Mouse (Mus musculus) intestine, embryonic 16.5 days (tissue): ENCODE data around the gene C1s1. TPM values are rescaled to one million over a fixed set of nuclear protein-coding genes. Genes with fewer than 3 reads are reported as not detected.
"Not testable (repeated sequence)": the region's sequence is repeated elsewhere in the genome, so short reads cannot be mapped to it uniquely, and the experiment has no call there.

Source experiments
- ATAC-seq: fragments of 200-750 bp; cut with Nextera tagmentation; 2 replicates; pipeline ENCODE4 v1.8.0; 2017; ENCODE audit warnings: moderate TSS enrichment, moderate library complexity
- H3K27ac ChIP-seq: fragments of 300-500 bp; sonication (generic); 2 replicates; pipeline ENCODE4 v1.5.1; 2014; ENCODE audit warnings: mild to moderate bottlenecking, low read length
- H3K27me3 ChIP-seq: fragments of 300-500 bp; sonication (generic); replicated peaks from 2 replicates; pipeline ENCODE4 v1.6.1; 2014; ENCODE audit warnings: low read length, control low read depth, mixed read lengths; ENCODE audit not compliant: control insufficient read depth, insufficient read depth
- H3K36me3 ChIP-seq: fragments of 300-500 bp; sonication (generic); 2 replicates; pipeline ENCODE4 v1.6.1; 2014; ENCODE audit warnings: low read length, control low read depth; ENCODE audit not compliant: control insufficient read depth, insufficient read depth
- H3K4me1 ChIP-seq: fragments of 300-500 bp; sonication (generic); 2 replicates; pipeline ENCODE4 v1.6.1; 2014; ENCODE audit warnings: low read length, control low read depth, mixed read lengths; ENCODE audit not compliant: control insufficient read depth, insufficient read depth
- H3K4me2 ChIP-seq: fragments of 300-500 bp; sonication (generic); 2 replicates; pipeline ENCODE4 v1.6.1; 2014; ENCODE audit warnings: low read depth, low read length, control low read depth
- H3K4me3 ChIP-seq: fragments of 300-500 bp; sonication (generic); 2 replicates; pipeline ENCODE4 v1.5.1; 2014; ENCODE audit warnings: mild to moderate bottlenecking, low read length
- H3K9ac ChIP-seq: fragments of 300-500 bp; sonication (generic); 2 replicates; pipeline ENCODE4 v1.6.1; 2014; ENCODE audit warnings: low read depth, low read length
- H3K9me3 ChIP-seq: fragments of 300-500 bp; sonication (generic); 2 replicates; pipeline ENCODE4 v1.6.1; 2016; ENCODE audit warnings: low read length, control low read depth; ENCODE audit not compliant: control insufficient read depth
- WGBS: fragments of 180-500 bp; shearing (Covaris S2); extraction: QIAGEN DNeasy Blood & Tissue Kit; methylation state at CpG from one replicate; pipeline ENCODE4 v1.1.7; 2014; 5-methylcytosine and 5-hydroxymethylcytosine counted together
- polyA plus RNA-seq: library from polyadenylated mRNA; unstranded; fragments of >200 nt; fragmentation: Nextera tagmentation; extraction: Ambion mirVana; gene quantifications from 2 replicates; pipeline ENCODE4 v1.2.1, GENCODE M21; 2015

The C1s1 gene
- polyA plus RNA-seq, 1 experiment from 2014 or later, result 6.3 TPM

DNA sequence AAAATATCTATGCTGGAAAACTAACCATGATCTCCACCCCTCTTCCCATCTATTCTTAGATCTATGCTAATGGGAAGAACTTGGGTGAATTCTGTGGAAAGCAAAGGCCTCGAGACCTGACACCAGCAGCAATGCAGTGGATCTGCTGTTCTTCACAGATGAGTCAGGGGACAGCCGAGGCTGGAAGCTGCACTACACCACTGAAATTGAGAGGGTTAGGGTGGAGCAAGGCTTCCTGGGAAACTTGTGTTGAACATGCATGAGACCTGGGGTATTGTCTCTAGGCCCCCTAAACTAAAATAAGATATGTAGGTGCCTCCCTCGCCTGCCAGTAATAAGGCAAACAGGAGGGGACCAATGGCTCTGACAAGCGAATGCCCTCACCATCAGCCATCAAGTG is 19.0 kb upstream of the C1s1 start:
- H3K4me2 ChIP-seq, H3K9ac ChIP-seq, H3K9me3 ChIP-seq, H3K27me3 ChIP-seq, H3K36me3 ChIP-seq, H3K4me1 ChIP-seq, H3K27ac ChIP-seq, H3K4me3 ChIP-seq, ATAC-seq: not testable (repeated sequence)
- WGBS, result 88% methylated on average over 4 of the region's 4 CpGs

DNA sequence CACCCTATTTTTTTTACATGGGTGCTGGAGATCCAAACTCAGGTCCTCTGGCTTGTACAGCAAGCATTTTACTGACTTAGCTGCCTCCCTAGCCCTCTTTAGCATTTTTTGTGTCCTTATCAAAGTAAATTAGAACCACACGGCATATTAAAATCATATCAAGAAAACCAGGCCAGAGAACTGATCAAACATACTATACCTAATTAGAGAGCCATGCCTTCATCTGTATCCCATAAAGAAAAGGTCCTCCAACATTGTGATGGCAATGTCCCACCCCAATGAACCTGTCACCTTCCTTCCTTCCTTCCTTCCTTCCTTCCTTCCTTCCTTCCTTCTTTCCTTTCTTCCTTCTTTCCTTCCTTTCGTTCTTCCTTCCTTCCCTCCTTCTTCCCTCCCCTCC is 13.8 kb upstream of the C1s1 start:
- H3K4me2 ChIP-seq, H3K27me3 ChIP-seq, ATAC-seq, H3K4me1 ChIP-seq, H3K27ac ChIP-seq, H3K4me3 ChIP-seq, H3K36me3 ChIP-seq, H3K9ac ChIP-seq, H3K9me3 ChIP-seq: not testable (repeated sequence)
- 83% methylated on average over 2 of the region's 2 CpGs for WGBS

DNA sequence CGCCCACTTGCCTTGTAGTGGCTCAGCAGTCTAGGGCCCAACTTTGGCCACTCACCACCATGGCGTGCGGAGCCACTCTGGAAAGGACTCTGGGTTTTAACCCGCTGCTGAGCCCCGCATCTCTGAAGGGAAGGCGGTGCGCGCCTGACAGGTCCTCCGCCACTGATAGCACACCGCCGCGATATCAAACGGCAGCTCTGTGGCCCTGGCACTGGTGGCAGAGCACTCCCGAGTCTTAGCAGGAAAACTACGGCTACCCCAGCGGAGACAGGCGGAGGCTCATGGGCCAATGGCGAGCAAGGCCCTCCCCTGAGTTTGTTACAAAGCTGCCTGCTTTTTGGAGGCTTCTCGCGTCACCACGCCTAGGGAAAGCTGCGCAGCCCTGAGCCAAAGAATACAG is 10.6 kb upstream of the C1s1 start:
- H3K36me3 ChIP-seq, result no peaks in the 10 kb centered on the region
- H3K4me2 ChIP-seq, result no peak overlapping the region
- no peak overlapping the region for H3K9ac ChIP-seq
- H3K4me1 ChIP-seq, result no peaks in the 10 kb centered on the region
- 67% methylated on average over 22 of the region's 22 CpGs for WGBS
- ATAC-seq, result no peak
- peaks cover 3% of the 10 kb centered on the region; the same call in 1 of the 2 replicates for H3K9me3 ChIP-seq
- H3K4me3 ChIP-seq, result no peak overlapping the region
- H3K27me3 ChIP-seq, result no peaks in the 10 kb centered on the region
- H3K27ac ChIP-seq, result no peak overlapping the region

DNA sequence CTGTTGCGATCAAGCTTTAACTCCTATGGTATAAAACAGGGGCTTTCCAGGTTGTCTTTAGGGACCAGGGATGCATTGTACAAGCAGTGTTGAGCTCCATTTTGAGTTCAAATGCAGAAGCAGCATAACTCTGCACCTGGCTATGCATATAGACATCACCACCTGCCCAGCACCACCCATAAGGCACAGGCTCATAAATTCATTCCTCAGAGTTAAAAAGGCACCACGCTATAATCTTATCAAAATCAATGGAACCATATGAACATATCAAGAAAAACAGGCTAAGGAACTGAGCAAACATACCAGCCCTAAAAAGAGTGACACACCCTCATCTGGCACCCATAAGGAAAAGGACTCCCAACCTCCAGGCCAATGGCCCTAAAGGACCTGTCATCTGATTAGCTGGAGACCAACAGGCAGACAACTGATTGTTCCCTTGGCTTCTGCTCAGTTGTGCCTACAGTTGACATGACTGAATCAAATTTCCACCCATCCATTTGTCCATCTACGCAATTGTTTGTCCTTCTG is 6.9 kb upstream of the C1s1 start:
- no peak overlapping the region for H3K4me3 ChIP-seq

DNA sequence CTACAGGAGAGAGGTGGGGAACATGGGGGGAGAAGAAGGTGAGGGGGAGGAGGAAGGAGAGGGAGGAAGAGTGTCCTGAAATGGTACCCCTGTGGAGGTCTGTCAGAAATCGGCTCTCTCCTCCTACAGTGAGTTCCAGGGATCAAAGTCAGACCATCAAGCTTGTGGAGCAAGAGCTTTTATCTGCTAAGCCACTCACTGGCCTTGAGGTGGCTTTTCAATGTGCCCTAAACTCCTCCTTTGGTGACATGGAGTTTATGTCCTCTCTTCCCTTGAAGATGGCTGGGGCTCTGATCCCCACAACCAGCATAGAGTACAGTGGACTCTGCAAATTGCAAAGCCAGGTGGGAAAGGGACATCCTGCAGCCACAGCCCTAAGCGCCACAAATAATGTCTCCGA is 5.8 kb upstream of the C1s1 start:
- not testable (repeated sequence) for H3K4me3 ChIP-seq, H3K9ac ChIP-seq, H3K27me3 ChIP-seq, H3K9me3 ChIP-seq, H3K4me2 ChIP-seq, H3K4me1 ChIP-seq, H3K36me3 ChIP-seq, ATAC-seq, H3K27ac ChIP-seq
- WGBS, result 91% methylated on average over 3 of the region's 3 CpGs

More for the DNA sequence above, 6.9 kb upstream of the C1s1 start:
- ATAC-seq, result peak; percentile 95
- no peak overlapping the region for H3K9ac ChIP-seq
- peaks cover 3% of the 10 kb centered on the region; the same call in 1 of the 2 replicates for H3K9me3 ChIP-seq
- H3K27ac ChIP-seq, result no peak overlapping the region
- no peaks in the 10 kb centered on the region for H3K27me3 ChIP-seq
- no peaks in the 10 kb centered on the region for H3K4me1 ChIP-seq
- H3K36me3 ChIP-seq, result no peaks in the 10 kb centered on the region
- 79% methylated on average over 3 of the region's 3 CpGs for WGBS
- H3K4me2 ChIP-seq, result no peak overlapping the region

DNA sequence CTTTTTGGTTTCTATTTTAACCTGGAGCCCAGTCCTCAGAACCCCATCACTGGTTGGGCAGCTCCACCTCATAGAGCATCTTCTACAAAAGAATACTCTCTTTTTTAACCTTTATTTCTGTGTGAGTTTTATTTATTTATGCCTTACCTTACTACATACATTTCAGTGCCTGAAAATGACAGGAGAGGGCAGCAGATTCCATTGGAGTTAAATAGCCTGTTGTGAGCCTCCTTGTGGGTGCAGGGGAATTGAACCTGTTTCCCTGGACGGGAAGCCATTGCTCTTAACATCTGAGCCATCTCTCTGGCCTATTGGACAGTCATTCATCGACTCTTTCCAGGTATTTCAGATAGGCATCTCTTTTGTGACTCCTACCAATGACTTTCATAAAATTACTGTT is 3.3 kb upstream of the C1s1 start:
- no peak overlapping the region for H3K4me2 ChIP-seq
- H3K27me3 ChIP-seq, result no peaks in the 10 kb centered on the region
- H3K4me3 ChIP-seq, result no peak overlapping the region
- H3K36me3 ChIP-seq, result no peaks in the 10 kb centered on the region
- no peak overlapping the region for H3K27ac ChIP-seq
- WGBS, result 90% methylated on average over 2 of the region's 2 CpGs
- H3K9ac ChIP-seq, result no peak overlapping the region
- H3K9me3 ChIP-seq, result no peaks in the 10 kb centered on the region
- no peaks in the 10 kb centered on the region for H3K4me1 ChIP-seq
- no peak for ATAC-seq

DNA sequence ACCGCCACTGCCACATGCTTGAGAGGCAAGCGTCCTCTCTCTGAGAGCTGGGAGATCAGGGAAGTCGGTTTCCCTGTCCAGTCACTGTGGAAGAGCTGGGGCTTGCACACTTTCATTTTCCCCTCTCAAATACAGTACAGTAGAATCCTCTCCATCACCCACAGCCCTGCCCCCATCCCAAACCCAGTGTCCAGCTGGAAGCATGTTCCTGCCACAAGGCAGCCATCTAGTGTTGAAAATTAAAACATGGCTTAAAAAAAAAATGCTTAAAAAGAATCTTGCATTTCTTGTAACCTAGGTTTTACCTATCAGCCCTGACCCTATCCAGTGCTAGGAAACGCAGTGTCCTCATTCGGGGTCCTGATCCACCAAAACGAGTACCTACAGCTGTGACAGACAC is 2.3 kb upstream of the C1s1 start:
- no peak for ATAC-seq
- no peak overlapping the region for H3K4me3 ChIP-seq
- H3K36me3 ChIP-seq, result no peaks in the 10 kb centered on the region
- no peak overlapping the region for H3K9ac ChIP-seq
- H3K27me3 ChIP-seq, result no peaks in the 10 kb centered on the region
- H3K9me3 ChIP-seq, result no peaks in the 10 kb centered on the region
- H3K4me1 ChIP-seq, result no peaks in the 10 kb centered on the region
- H3K27ac ChIP-seq, result no peak overlapping the region
- no peak overlapping the region for H3K4me2 ChIP-seq
- WGBS, result 81% methylated on average over 5 of the region's 6 CpGs

DNA sequence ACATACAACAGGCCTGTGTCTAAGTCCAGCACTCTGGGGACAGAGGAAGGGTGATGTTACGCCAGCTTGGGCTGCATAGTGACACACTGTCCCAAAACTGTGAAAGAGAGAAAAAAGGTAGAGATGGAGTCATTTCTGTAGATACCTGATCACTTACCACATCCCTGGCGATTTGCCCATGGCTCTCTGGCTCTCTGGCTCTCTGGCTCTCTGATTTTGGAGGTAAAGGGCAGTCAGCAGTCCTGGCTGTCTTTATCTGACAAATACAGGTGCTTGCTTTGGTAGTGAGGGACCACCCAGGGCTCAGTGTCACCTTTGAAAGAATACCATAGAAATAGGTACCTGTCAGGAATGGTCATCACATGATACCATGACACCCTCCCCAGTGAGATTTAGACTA is 983 bp downstream of the C1s1 start:
- WGBS, result 83% methylated on average over 2 of the region's 2 CpGs

DNA sequence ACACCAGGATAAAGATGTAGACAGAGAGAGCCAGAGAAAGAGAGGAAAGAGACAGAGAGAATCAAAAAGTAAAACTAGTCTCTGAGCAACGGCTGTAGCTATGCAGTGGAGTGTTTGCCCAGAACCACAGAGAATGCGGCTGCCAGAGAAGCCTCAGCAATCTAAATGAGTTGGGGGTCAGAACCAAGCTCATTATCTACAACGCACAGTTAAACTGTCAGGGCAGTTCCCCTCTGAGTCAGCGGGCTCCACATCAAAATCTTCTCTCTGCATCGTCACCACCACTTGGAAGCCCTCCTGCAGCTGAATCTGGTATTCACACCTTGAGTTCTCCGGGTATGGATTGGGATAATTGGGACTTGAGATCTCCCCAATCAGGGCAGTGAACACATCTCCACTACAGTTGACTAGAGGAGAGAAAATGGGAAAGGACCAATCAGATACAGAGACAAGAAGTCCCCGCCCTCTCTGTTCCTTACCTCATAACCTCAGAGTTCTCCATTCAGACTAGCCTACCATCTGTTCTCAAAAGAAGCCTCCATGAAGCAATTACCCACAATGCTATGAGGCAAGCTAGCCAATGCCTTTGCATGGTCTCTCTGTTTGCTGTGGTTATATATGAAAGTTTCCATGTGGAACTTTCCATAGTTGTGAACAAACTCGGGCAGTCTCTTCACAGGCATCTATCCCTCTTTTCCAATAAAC is 5.9 kb downstream of the C1s1 start:
- not testable (repeated sequence) for H3K36me3 ChIP-seq, H3K27me3 ChIP-seq, H3K27ac ChIP-seq, H3K9ac ChIP-seq, H3K4me1 ChIP-seq, H3K9me3 ChIP-seq, ATAC-seq, H3K4me3 ChIP-seq, H3K4me2 ChIP-seq
- 69% methylated on average over 8 of the region's 8 CpGs for WGBS

More for the DNA sequence above, 983 bp downstream of the C1s1 start:
- H3K9me3 ChIP-seq, H3K4me2 ChIP-seq, ATAC-seq, H3K9ac ChIP-seq, H3K27ac ChIP-seq, H3K4me3 ChIP-seq, H3K36me3 ChIP-seq, H3K4me1 ChIP-seq, H3K27me3 ChIP-seq: not testable (repeated sequence)

DNA sequence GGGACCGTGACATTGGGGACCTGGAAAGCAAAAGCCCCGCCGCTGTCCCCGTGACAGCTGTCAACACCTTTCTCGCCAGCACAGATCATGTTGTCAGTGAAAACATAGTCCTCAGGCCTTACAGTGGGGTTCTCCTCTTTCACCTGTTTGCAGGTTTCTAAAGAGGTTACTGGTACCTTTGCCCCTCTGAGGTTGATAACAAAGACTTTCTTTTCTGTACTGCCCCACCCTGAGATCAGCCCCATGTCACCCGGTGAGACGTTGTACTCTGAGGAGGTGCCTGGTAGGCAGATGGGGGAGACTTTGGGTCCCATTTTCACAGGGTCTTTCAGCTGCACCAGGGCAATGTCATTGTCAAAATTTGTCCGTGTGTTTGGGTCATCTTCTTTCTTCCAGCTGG is 11.1 kb downstream of the C1s1 start:
- peak; percentile 68 for ATAC-seq
- 78% methylated on average over 8 of the region's 8 CpGs for WGBS
- H3K4me1 ChIP-seq, result no peaks in the 10 kb centered on the region
- H3K36me3 ChIP-seq, result no peaks in the 10 kb centered on the region
- H3K9me3 ChIP-seq, result no peaks in the 10 kb centered on the region
- H3K27me3 ChIP-seq, result no peaks in the 10 kb centered on the region
- H3K27ac ChIP-seq, result no peak overlapping the region
- H3K4me2 ChIP-seq, result no peak overlapping the region
- H3K4me3 ChIP-seq, result no peak overlapping the region
- no peak overlapping the region for H3K9ac ChIP-seq
